Mouse (Mus musculus) limb, embryonic 11.5 days (tissue): ENCODE measurements around the gene Wdr63. TPM values are rescaled to one million over a fixed set of nuclear protein-coding genes. Genes with fewer than 3 reads are reported as not detected.

Experiments used
- ATAC-seq: fragments of 200-750 bp; cut with Nextera tagmentation; 2 replicates; pipeline ENCODE4 v1.8.0; 2017; ENCODE audit warnings: low read depth; ENCODE audit not compliant: insufficient number of reproducible peaks, low FRiP score, low TSS enrichment
- DNase-seq: peaks from one replicate; pipeline ENCODE4 v3.0.0-alpha.2; 2015; ENCODE audit warnings: low spot score
- H3K27ac ChIP-seq: fragments of 300-500 bp; sonication (generic); replicated peaks from 2 replicates; pipeline ENCODE4 v1.5.1; 2014; ENCODE audit warnings: low read depth, mild to moderate bottlenecking, low read length
- H3K27me3 ChIP-seq: fragments of 300-500 bp; sonication (generic); 2 replicates; pipeline ENCODE4 v1.6.1; 2014; ENCODE audit warnings: mild to moderate bottlenecking, low read length, mixed read lengths; ENCODE audit not compliant: control insufficient read depth, insufficient read depth
- H3K36me3 ChIP-seq: fragments of 300-500 bp; sonication (generic); 2 replicates; pipeline ENCODE4 v1.6.1; 2014; ENCODE audit warnings: mild to moderate bottlenecking, low read length, moderate library complexity, mixed read lengths; ENCODE audit not compliant: control insufficient read depth, insufficient read depth
- H3K4me1 ChIP-seq: fragments of 300-500 bp; sonication (generic); 2 replicates; pipeline ENCODE4 v1.6.1; 2014; ENCODE audit warnings: low read length, mixed read lengths; ENCODE audit not compliant: control insufficient read depth, insufficient read depth
- H3K4me2 ChIP-seq: fragments of 300-500 bp; sonication (generic); 2 replicates; pipeline ENCODE4 v1.6.1; 2014; ENCODE audit warnings: low read depth, mild to moderate bottlenecking, moderate library complexity; ENCODE audit not compliant: severe bottlenecking
- H3K4me3 ChIP-seq: fragments of 300-500 bp; sonication (generic); 2 replicates; pipeline ENCODE4 v1.5.1; 2014; ENCODE audit warnings: low read depth, low read length
- H3K9ac ChIP-seq: fragments of 300-500 bp; sonication (generic); 2 replicates; pipeline ENCODE4 v1.6.1; 2014; ENCODE audit warnings: mild to moderate bottlenecking, low read length
- H3K9me3 ChIP-seq: fragments of 300-500 bp; sonication (generic); 2 replicates; pipeline ENCODE4 v1.6.1; 2016; ENCODE audit warnings: low read length; ENCODE audit not compliant: control insufficient read depth
- WGBS: fragments of 180-500 bp; shearing (Covaris S2); extraction: QIAGEN DNeasy Blood & Tissue Kit; methylation state at CpG from one replicate; pipeline ENCODE4 v1.1.7; 2014; 5-methylcytosine and 5-hydroxymethylcytosine counted together
- polyA plus RNA-seq: library from polyadenylated mRNA; unstranded; fragments of >200 nt; fragmentation: Nextera tagmentation; extraction: Ambion mirVana; gene quantifications from 2 replicates; pipeline ENCODE4 v1.2.1, GENCODE M21; 2014

Gene Wdr63
- polyA plus RNA-seq = not detected in 2 replicates

GRCm38 (mm10) chr3:146107921-146108571 lies at the start of gene Wdr63:
Gene Wdr63, minus strand, starts transcription at chr3:146108130.
- 13% methylated on average over 18 of the region's 18 CpGs for WGBS
- no peaks in the 10 kb centered on the region for H3K27me3 ChIP-seq
- ATAC-seq = peak; percentile 92
- H3K4me2 ChIP-seq = peak within 1 kb of the TSS; percentile 37
- H3K4me3 ChIP-seq = peak within 1 kb of the TSS; percentile 15
- H3K36me3 ChIP-seq = no peaks in the 10 kb centered on the region
- H3K4me1 ChIP-seq = no peaks in the 10 kb centered on the region
- H3K9ac ChIP-seq = no peak within 1 kb of the TSS; the same call in 1 of the 2 replicates
- no peak within 1 kb of the TSS for H3K27ac ChIP-seq
- DNase-seq = peak; percentile 72
- no peaks in the 10 kb centered on the region for H3K9me3 ChIP-seq

- Histone ChIP-seq H3K36me3 (no peaks in the 10 kb centered on the region), H3K27ac (no peak overlapping the region), H3K27me3 (no peaks in the 10 kb centered on the region), H3K4me2 (no peak overlapping the region), H3K4me1 (peaks cover 6% of the 10 kb centered on the region), H3K4me3 (no peak overlapping the region), H3K9me3 (no peaks in the 10 kb centered on the region), H3K9ac (no peak overlapping the region)
- ATAC-seq (no peak), DNase-seq (no peak)
- WGBS = 77% methylated on average over 2 of the region's 2 CpGs
Observed at GRCm38 (mm10) chr3:146156811-146157210, 48.9 kb upstream of the Wdr63 start.

- DNase-seq = no peak
- 73% methylated on average over 13 of the region's 13 CpGs for WGBS
Observed at GRCm38 (mm10) chr3:146155628-146156576, 48.0 kb upstream of the Wdr63 start.

GRCm38 (mm10) chr3:146153862-146154611 lies 46.1 kb upstream of the Wdr63 start:
- H3K4me3 ChIP-seq = no peak overlapping the region

More at GRCm38 (mm10) chr3:146155628-146156576, 48.0 kb upstream of the Wdr63 start:
- H3K4me1 ChIP-seq = peaks cover 6% of the 10 kb centered on the region
- no peaks in the 10 kb centered on the region for H3K9me3 ChIP-seq
- no peak for ATAC-seq
- H3K4me2 ChIP-seq = no peak overlapping the region
- no peak overlapping the region for H3K9ac ChIP-seq
- H3K4me3 ChIP-seq = no peak overlapping the region
- no peaks in the 10 kb centered on the region for H3K27me3 ChIP-seq
- H3K36me3 ChIP-seq = no peaks in the 10 kb centered on the region
- H3K27ac ChIP-seq = no peak overlapping the region

GRCm38 (mm10) chr3:146152913-146153312 lies 45.0 kb upstream of the Wdr63 start:
- Histone ChIP-seq H3K4me3 (no peak overlapping the region), H3K27ac (no peak overlapping the region), H3K4me2 (no peak overlapping the region), H3K36me3 (no peaks in the 10 kb centered on the region), H3K9ac (no peak overlapping the region), H3K9me3 (no peaks in the 10 kb centered on the region), H3K4me1 (peaks cover 11% of the 10 kb centered on the region), H3K27me3 (no peaks in the 10 kb centered on the region)
- WGBS = 70% methylated on average over 2 of the region's 2 CpGs
- DNase-seq (no peak), ATAC-seq (no peak)

More at GRCm38 (mm10) chr3:146153862-146154611, 46.1 kb upstream of the Wdr63 start:
- Histone ChIP-seq H3K4me1 (peaks cover 11% of the 10 kb centered on the region), H3K4me2 (no peak overlapping the region), H3K27me3 (no peaks in the 10 kb centered on the region), H3K27ac (no peak overlapping the region), H3K9me3 (no peaks in the 10 kb centered on the region), H3K36me3 (no peaks in the 10 kb centered on the region), H3K9ac (no peak overlapping the region)
- 40% methylated on average over 11 of the region's 12 CpGs for WGBS
- DNase-seq (peak; percentile 40), ATAC-seq (no peak)

- H3K27me3 ChIP-seq = no peaks in the 10 kb centered on the region
- ATAC-seq (no peak), DNase-seq (no peak)
- H3K4me1 ChIP-seq = peaks cover 11% of the 10 kb centered on the region
- H3K4me2 ChIP-seq = no peak overlapping the region
- no peak overlapping the region for H3K27ac ChIP-seq
- H3K9ac ChIP-seq = no peak overlapping the region
- H3K9me3 ChIP-seq = no peaks in the 10 kb centered on the region
- no peaks in the 10 kb centered on the region for H3K36me3 ChIP-seq
- 82% methylated on average over 8 of the region's 8 CpGs for WGBS
- no peak overlapping the region for H3K4me3 ChIP-seq
Observed at GRCm38 (mm10) chr3:146152348-146152747, 44.4 kb upstream of the Wdr63 start.

- Histone ChIP-seq H3K9ac (no peak overlapping the region), H3K27me3 (no peaks in the 10 kb centered on the region), H3K9me3 (no peaks in the 10 kb centered on the region), H3K36me3 (no peaks in the 10 kb centered on the region), H3K4me1 (peaks cover 11% of the 10 kb centered on the region), H3K4me3 (no peak overlapping the region), H3K4me2 (no peak overlapping the region), H3K27ac (no peak overlapping the region)
- no peak for ATAC-seq
- no peak for DNase-seq
- WGBS = 89% methylated on average over 8 of the region's 8 CpGs
Observed at GRCm38 (mm10) chr3:146151755-146152154, 43.8 kb upstream of the Wdr63 start.

GRCm38 (mm10) chr3:146151328-146151727 lies 43.4 kb upstream of the Wdr63 start:
- peaks cover 11% of the 10 kb centered on the region for H3K4me1 ChIP-seq
- no peak overlapping the region for H3K4me3 ChIP-seq
- WGBS = 91% methylated on average over 10 of the region's 10 CpGs
- no peaks in the 10 kb centered on the region for H3K27me3 ChIP-seq
- ATAC-seq (no peak), DNase-seq (no peak)
- H3K27ac ChIP-seq = no peak overlapping the region
- no peaks in the 10 kb centered on the region for H3K36me3 ChIP-seq
- no peaks in the 10 kb centered on the region for H3K9me3 ChIP-seq
- H3K9ac ChIP-seq = no peak overlapping the region
- H3K4me2 ChIP-seq = no peak overlapping the region
